Mouse (Mus musculus) liver, adult 2 months (tissue): ENCODE measurements around the gene Acat2. TPM values are rescaled to one million over a fixed set of nuclear protein-coding genes. Genes with fewer than 3 reads are reported as not detected.
"Not testable (repeated sequence)": the region's sequence is repeated elsewhere in the genome, so short reads cannot be mapped to it uniquely, and the experiment has no call there.

Source experiments
- DNase-seq: peaks from one replicate; pipeline ENCODE4 v3.0.0-alpha.2; 2011; ENCODE audit warnings: low read depth, low spot score; ENCODE audit errors: extremely low read depth
- H3K27ac ChIP-seq: fragments of 200-500 bp; replicated peaks from 2 replicates; pipeline ENCODE4 v1.5.1; 2012; ENCODE audit warnings: low read depth, mild to moderate bottlenecking, control low read depth, inconsistent platforms, low read length; ENCODE audit not compliant: insufficient read depth
- H3K27me3 ChIP-seq: fragments of 200-500 bp; 2 replicates; pipeline ENCODE4 v1.6.1; 2012; ENCODE audit warnings: mild to moderate bottlenecking, moderate library complexity, low read length, inconsistent platforms; ENCODE audit not compliant: control insufficient read depth, insufficient read depth
- H3K36me3 ChIP-seq: fragments of 200-500 bp; 2 replicates; pipeline ENCODE4 v1.6.1; 2012; ENCODE audit warnings: low read length, inconsistent platforms; ENCODE audit not compliant: control insufficient read depth, insufficient read depth
- H3K4me1 ChIP-seq: fragments of 200-500 bp; 2 replicates; pipeline ENCODE4 v1.6.1; 2011; ENCODE audit warnings: low read length; ENCODE audit not compliant: control insufficient read depth, insufficient read depth
- H3K4me3 ChIP-seq: fragments of 200-500 bp; 2 replicates; pipeline ENCODE4 v1.5.1; 2011; ENCODE audit warnings: low read depth, mild to moderate bottlenecking, control low read depth, low read length, moderate library complexity; ENCODE audit not compliant: insufficient read depth
- H3K79me2 ChIP-seq: fragments of 200-500 bp; 2 replicates; pipeline ENCODE4 v1.6.1; 2012; ENCODE audit warnings: inconsistent platforms, mild to moderate bottlenecking, low read length, moderate library complexity; ENCODE audit not compliant: control insufficient read depth, insufficient read depth
- H3K9ac ChIP-seq: fragments of 200-500 bp; 2 replicates; pipeline ENCODE4 v1.6.1; 2012; ENCODE audit warnings: low read depth, mild to moderate bottlenecking, control low read depth, inconsistent platforms, low read length
- CTCF ChIP-seq: fragments of 200-500 bp; IDR thresholded peaks from 2 replicates; pipeline ENCODE4 v1.5.1; 2011; ENCODE audit warnings: low read depth, low read length, control low read depth
- POLR2A ChIP-seq: fragments of 200-500 bp; IDR thresholded peaks from 2 replicates; pipeline ENCODE4 v1.6.1; 2011; ENCODE audit warnings: low read length, control low read depth; ENCODE audit not compliant: insufficient read depth; ENCODE audit errors: extremely low read depth
- WGBS: fragments of 180-500 bp; shearing (Covaris S2); methylation state at CpG from one replicate; pipeline ENCODE4 v1.1.7; 2018; 5-methylcytosine and 5-hydroxymethylcytosine counted together
- polyA plus RNA-seq: library from polyadenylated mRNA; depleted of rRNA; stranded (reverse); fragments of >200 nt; gene quantifications from 2 replicates; pipeline ENCODE4 v1.2.3, GENCODE M21; 2012; rRNA removed
- total RNA-seq: library from RNA; depleted of rRNA; stranded (reverse); fragments of >200 nt; gene quantifications from 2 replicates; pipeline ENCODE4 v1.2.3, GENCODE M21; 2014; rRNA removed

Acat2 gene
- total and polyA plus RNA-seq, 2 experiments = 45.9 to 75.1 TPM

GRCm38 (mm10) chr17:12902291-12902690, 58.3 kb downstream of the Acat2 start:
- no peaks in the 10 kb centered on the region for H3K4me1 ChIP-seq
- no peak for TF ChIP-seq CTCF
- TF ChIP-seq POLR2A = no peak
- DNase-seq = no peak
- no peak overlapping the region for H3K4me3 ChIP-seq
- H3K79me2 ChIP-seq = no peaks in the 10 kb centered on the region
- H3K9ac ChIP-seq = no peak overlapping the region
- no peaks in the 10 kb centered on the region for H3K27me3 ChIP-seq
- WGBS = 98% methylated on average over 6 of the region's 6 CpGs
- no peak overlapping the region for H3K27ac ChIP-seq
- peaks cover 8% of the 10 kb centered on the region for H3K36me3 ChIP-seq

GRCm38 (mm10) chr17:12898607-12899006, 61.9 kb downstream of the Acat2 start:
- not testable (repeated sequence) for H3K27ac ChIP-seq, DNase-seq, H3K4me1 ChIP-seq, H3K27me3 ChIP-seq, H3K9ac ChIP-seq, H3K36me3 ChIP-seq, H3K4me3 ChIP-seq, H3K79me2 ChIP-seq
- WGBS = 66% methylated on average over 2 of the region's 2 CpGs

DNA sequence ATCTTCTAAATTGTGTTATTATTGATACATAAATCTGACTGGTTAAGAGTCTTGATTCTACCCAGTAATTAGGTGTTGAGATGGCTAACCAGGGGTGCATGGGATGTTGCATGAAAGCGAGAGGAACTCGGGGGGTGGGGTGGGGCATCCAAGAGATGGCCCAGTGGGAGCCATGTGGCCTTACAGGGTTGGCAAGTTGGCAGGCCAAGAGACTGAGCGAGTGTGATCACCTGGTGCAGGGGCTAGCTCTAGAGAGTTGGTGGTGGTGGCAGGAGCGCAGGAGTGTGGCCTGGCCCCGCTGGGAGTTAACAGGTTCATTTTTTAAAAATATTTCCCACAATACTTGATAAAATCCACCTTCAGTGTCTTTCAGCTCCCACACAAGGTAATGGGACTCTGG, 62.9 kb downstream of the Acat2 start:
- no peaks in the 10 kb centered on the region for H3K4me1 ChIP-seq
- no peak for DNase-seq
- H3K27ac ChIP-seq = no peak overlapping the region
- TF ChIP-seq CTCF (no peak), POLR2A (no peak)
- peaks cover 6% of the 10 kb centered on the region; the same call in 1 of the 2 replicates for H3K36me3 ChIP-seq
- H3K9ac ChIP-seq = no peak overlapping the region
- no peaks in the 10 kb centered on the region for H3K27me3 ChIP-seq
- WGBS = 96% methylated on average over 5 of the region's 5 CpGs
- H3K79me2 ChIP-seq = no peaks in the 10 kb centered on the region
- no peak overlapping the region for H3K4me3 ChIP-seq

Other genes with a start within 250 kb of the Acat2 start
- gene Igf2r, start 191.1 kb downstream of the Acat2 start, total RNA-seq = 22.3 and 26.6 TPM in 2 replicates
- gene Igf2r, start 191.1 kb downstream of the Acat2 start, polyA plus RNA-seq = 8.0 and 8.7 TPM in 2 replicates
- 0.18 TPM in 1 of 2 replicates, not detected in the other for gene Mas1, start 92.6 kb downstream of the Acat2 start, total RNA-seq
- gene Mas1, start 92.6 kb downstream of the Acat2 start, polyA plus RNA-seq = 0.35 and 0.55 TPM in 2 replicates
- 0.09 TPM in 1 of 2 replicates, not detected in the other for gene Mrgprh, start 84.7 kb downstream of the Acat2 start, total RNA-seq
- 0.05 TPM in 1 of 2 replicates, not detected in the other for gene Mrgprh, start 84.7 kb downstream of the Acat2 start, polyA plus RNA-seq
- 0.27 and 1.3 TPM in 2 replicates for gene Pnldc1, start 50.5 kb downstream of the Acat2 start, total RNA-seq
- gene Pnldc1, start 50.5 kb downstream of the Acat2 start, polyA plus RNA-seq = 1.1 and 1.5 TPM in 2 replicates
- gene Tcp1, start 45.0 kb downstream of the Acat2 start, total RNA-seq = 134 and 136 TPM in 2 replicates
- 39.9 and 50.2 TPM in 2 replicates for gene Tcp1, start 45.0 kb downstream of the Acat2 start, polyA plus RNA-seq
- 43.6 and 54.6 TPM in 2 replicates for gene Mrpl18, start 44.4 kb downstream of the Acat2 start, total RNA-seq
- 27.9 and 41.2 TPM in 2 replicates for gene Mrpl18, start 44.4 kb downstream of the Acat2 start, polyA plus RNA-seq
- 255 and 271 TPM in 2 replicates for gene Acat3, start 20.1 kb downstream of the Acat2 start, total RNA-seq
- 178 and 179 TPM in 2 replicates for gene Acat3, start 20.1 kb downstream of the Acat2 start, polyA plus RNA-seq
- gene Wtap, start 33.4 kb upstream of the Acat2 start, total RNA-seq = 32.0 and 32.6 TPM in 2 replicates
- 7.8 and 7.9 TPM in 2 replicates for gene Wtap, start 33.4 kb upstream of the Acat2 start, polyA plus RNA-seq
- gene Sod2, start 46.1 kb upstream of the Acat2 start, total RNA-seq = 169 and 338 TPM in 2 replicates
- 593 and 597 TPM in 2 replicates for gene Sod2, start 46.1 kb upstream of the Acat2 start, polyA plus RNA-seq
- not detected in 2 replicates for gene Gpr31b, start 91.5 kb upstream of the Acat2 start, total RNA-seq
- gene Gpr31b, start 91.5 kb upstream of the Acat2 start, polyA plus RNA-seq = not detected in 2 replicates
- 0.27 and 0.65 TPM in 2 replicates for gene Tcp10b, start 100.4 kb upstream of the Acat2 start, total RNA-seq
- not detected in 2 replicates for gene Tcp10b, start 100.4 kb upstream of the Acat2 start, polyA plus RNA-seq
- gene Unc93a, start 171.1 kb upstream of the Acat2 start, total RNA-seq = 0.09 and 0.13 TPM in 2 replicates
- 0.04 and 0.11 TPM in 2 replicates for gene Unc93a, start 171.1 kb upstream of the Acat2 start, polyA plus RNA-seq